Mouse (Mus musculus): ENCODE results near the gene Adra2b. TPM values are rescaled to one million over a fixed set of nuclear protein-coding genes. Genes with fewer than 3 reads are reported as not detected.

Gene Adra2b
- total and polyA plus RNA-seq, 3 experiments, result 0.73 to 1.1 (median 1.0) TPM

DNA sequence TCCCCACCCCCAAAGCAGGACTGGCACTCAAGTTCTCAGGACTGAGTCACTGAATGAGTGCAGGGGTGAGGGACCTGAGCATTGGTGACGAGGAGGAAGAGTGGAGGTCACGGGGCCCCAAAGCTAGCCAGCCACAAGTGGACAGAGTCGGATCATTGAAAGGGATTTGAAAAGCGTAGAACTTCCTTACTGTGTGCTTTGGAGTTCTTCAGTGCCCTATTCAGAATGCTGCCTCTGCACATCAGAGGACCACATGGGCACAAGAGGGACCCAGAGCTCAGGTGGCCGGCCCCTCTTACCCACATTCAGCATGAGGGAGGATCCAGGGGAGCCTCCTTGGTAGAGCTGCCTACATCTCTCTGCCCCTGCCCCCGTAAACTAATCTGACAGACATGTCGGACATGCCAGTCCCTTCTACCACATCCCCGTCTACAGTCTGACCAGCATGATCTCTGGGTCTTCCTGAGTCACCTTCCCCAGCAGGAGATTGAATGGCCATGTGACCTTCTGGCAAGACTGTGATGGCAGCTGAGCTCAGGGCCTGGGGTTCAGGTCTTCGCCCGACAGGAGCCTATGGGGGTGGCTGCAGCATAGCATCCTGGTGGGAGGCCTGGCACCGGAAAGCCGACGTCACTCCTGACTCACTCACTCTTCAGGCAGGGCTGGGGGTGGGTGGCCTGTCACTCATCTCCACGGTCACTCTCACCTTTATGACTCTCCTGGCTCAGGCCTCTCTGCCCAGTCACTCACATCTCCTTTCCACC is 30.0 kb upstream of the Adra2b start:
- Histone ChIP-seq H3K9ac (ENCODE audit: low read depth, low read length) (no peak overlapping the region), H3K4me1 (ENCODE audit: control insufficient read depth, insufficient read depth, low read length) (peaks cover 2% of the 10 kb centered on the region), H3K36me3 (ENCODE audit: control insufficient read depth, insufficient read depth, low read length) (no peaks in the 10 kb centered on the region), H3K27ac (no peak overlapping the region), H3K4me3 (no peak overlapping the region), H3K79me2 (replicated peaks; ENCODE audit: control insufficient read depth, insufficient read depth, low read length) (no peaks in the 10 kb centered on the region), H3K27me3 (ENCODE audit: control insufficient read depth, insufficient read depth, low read length) (no peaks in the 10 kb centered on the region)
- no peak for DNase-seq
- intact Hi-C loops (cut with DNase I), result no loop called here
- TF ChIP-seq CTCF (IDR thresholded peaks at IDR 0.05), result no peak
- TF ChIP-seq POLR2A (IDR thresholded peaks at IDR 0.05; ENCODE audit: insufficient read depth, low read depth, low read length), result no peak
- no peak for TF ChIP-seq EP300 (IDR thresholded peaks at IDR 0.05; ENCODE audit: insufficient read depth, low read depth, low read length)
- WGBS, result 78% methylated on average over 14 of the region's 14 CpGs

DNA sequence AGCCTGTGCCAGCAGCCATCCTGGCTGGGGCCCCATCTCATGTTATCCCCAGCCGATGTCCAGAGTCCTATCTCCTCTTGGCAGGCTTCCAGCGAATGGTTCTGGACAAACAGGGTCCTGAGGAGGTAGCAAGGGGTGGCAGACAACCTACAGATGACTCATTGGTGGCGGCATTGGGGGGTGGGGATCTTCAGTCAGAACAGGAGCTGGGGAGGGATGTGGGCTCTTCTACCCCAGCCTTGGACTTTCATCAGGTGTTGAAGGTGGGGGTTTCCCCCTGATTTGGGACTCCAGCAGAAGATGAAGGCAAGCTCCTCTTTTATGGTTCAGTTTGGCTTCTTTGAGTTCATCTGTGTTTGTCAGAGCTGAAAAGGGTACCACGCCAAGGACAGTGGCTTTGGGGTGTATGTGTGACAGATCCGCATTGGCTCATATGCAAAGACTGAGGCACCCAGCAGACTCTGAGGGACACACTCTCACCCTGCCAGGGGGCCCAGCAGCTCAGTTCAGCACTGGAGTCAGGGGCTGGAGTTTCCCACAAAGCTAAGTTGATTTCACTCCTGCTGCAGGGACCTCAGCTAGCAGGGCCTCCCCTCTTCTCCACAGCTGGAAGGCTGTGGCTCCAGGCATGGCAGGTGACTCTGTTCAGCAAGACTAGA is 28.9 kb upstream of the Adra2b start:
- no peaks in the 10 kb centered on the region for H3K27me3 ChIP-seq (ENCODE audit: control insufficient read depth, insufficient read depth, low read length)
- H3K4me1 ChIP-seq (ENCODE audit: control insufficient read depth, insufficient read depth, low read length), result no peaks in the 10 kb centered on the region; the same call in 1 of the 2 replicates
- H3K27ac ChIP-seq, result no peak overlapping the region
- H3K9ac ChIP-seq (ENCODE audit: low read depth, low read length), result no peak overlapping the region
- WGBS, result 65% methylated on average over 5 of the region's 5 CpGs
- H3K4me3 ChIP-seq, result no peak overlapping the region
- intact Hi-C loops (cut with DNase I), result no loop called here
- TF ChIP-seq POLR2A (IDR thresholded peaks at IDR 0.05; ENCODE audit: insufficient read depth, low read depth, low read length), result no peak
- no peak for TF ChIP-seq EP300 (IDR thresholded peaks at IDR 0.05; ENCODE audit: insufficient read depth, low read depth, low read length)
- TF ChIP-seq CTCF (IDR thresholded peaks at IDR 0.05), result no peak
- no peak for DNase-seq
- no peaks in the 10 kb centered on the region for H3K36me3 ChIP-seq (ENCODE audit: control insufficient read depth, insufficient read depth, low read length)
- H3K79me2 ChIP-seq (replicated peaks; ENCODE audit: control insufficient read depth, insufficient read depth, low read length), result no peaks in the 10 kb centered on the region

GRCm38 (mm10) chr2:127335078-127335541 is 27.9 kb upstream of the Adra2b start:
- Histone ChIP-seq H3K27ac (no peak overlapping the region), H3K4me3 (no peak overlapping the region), H3K27me3 (ENCODE audit: control insufficient read depth, insufficient read depth, low read length) (no peaks in the 10 kb centered on the region), H3K79me2 (replicated peaks; ENCODE audit: control insufficient read depth, insufficient read depth, low read length) (no peaks in the 10 kb centered on the region), H3K36me3 (ENCODE audit: control insufficient read depth, insufficient read depth, low read length) (no peaks in the 10 kb centered on the region), H3K9ac (ENCODE audit: low read depth, low read length) (no peak overlapping the region), H3K4me1 (ENCODE audit: control insufficient read depth, insufficient read depth, low read length) (no peaks in the 10 kb centered on the region; the same call in 1 of the 2 replicates)
- TF ChIP-seq EP300 (IDR thresholded peaks at IDR 0.05; ENCODE audit: insufficient read depth, low read depth, low read length), result no peak
- DNase-seq, result peak in 1 of 2 experiments; percentile 63
- intact Hi-C loops (cut with DNase I), result loop anchor here (5.0 kb wide), 1 partner anchor 88 kb away; the partner anchor contains the start of genes Ciao1 and Tmem127
- 52% methylated on average over 11 of the region's 11 CpGs for WGBS

DNA sequence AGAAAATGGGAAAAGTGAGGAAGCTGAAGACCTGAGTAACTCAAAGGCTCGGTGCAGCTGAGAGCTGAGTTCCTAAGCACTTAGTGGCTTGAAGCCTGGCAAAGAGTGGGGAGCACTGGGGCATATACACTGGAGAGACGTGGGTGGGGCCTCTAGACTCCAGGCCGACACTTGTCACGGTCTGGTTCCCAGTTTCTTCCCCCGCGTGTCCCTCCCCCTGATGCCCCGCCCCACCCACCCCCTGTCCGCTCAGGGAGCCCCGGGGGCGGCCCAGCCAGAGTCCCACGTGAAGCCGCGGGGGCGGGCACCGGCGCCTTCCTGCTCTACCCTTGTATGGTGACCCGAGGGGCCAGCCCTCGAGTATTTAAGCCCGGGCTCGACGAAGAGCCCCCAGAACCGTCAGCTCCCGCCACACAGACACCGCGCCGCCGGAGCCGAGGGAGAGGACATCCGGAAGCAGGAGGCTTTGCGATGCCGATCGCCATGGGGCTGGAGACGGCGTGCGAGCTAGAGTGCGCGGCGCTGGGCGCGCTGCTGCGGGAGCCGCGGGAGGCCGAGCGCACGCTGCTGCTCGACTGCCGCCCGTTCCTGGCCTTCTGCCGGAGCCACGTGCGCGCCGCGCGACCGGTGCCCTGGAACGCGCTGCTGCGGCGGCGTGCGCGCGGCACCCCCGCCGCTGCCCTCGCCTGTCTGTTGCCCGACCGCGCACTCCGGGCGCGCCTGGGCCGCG is 27.1 kb upstream of the Adra2b start, which contains the start of gene Dusp2:
Dusp2 (plus strand) TSS at position 393 of the 730 bp plus-strand sequence.
- Histone ChIP-seq H3K36me3 (ENCODE audit: control insufficient read depth, insufficient read depth, low read length) (no peaks in the 10 kb centered on the region), H3K27me3 (ENCODE audit: control insufficient read depth, insufficient read depth, low read length) (no peaks in the 10 kb centered on the region), H3K79me2 (replicated peaks; ENCODE audit: control insufficient read depth, insufficient read depth, low read length) (no peaks in the 10 kb centered on the region), H3K27ac (peak within 1 kb of the TSS; percentile 28; the same call in 1 of the 2 replicates), H3K4me3 (peak within 1 kb of the TSS; percentile 69), H3K4me1 (ENCODE audit: control insufficient read depth, insufficient read depth, low read length) (no peaks in the 10 kb centered on the region; the same call in 1 of the 2 replicates), H3K9ac (ENCODE audit: low read depth, low read length) (peak within 1 kb of the TSS; percentile 59)
- intact Hi-C loops (cut with DNase I), result loop anchor here (5.0 kb wide), 1 partner anchor 89 kb away; the partner anchor contains the start of genes Ciao1 and Tmem127
- 1% methylated on average over 68 of the region's 76 CpGs for WGBS
- peak; percentile 85 to 91 for DNase-seq
- TF ChIP-seq EP300 (IDR thresholded peaks at IDR 0.05; ENCODE audit: insufficient read depth, low read depth, low read length) (0 out of 2 replicates have a peak, but pooled peaks have one; percentile 8), CTCF (IDR thresholded peaks at IDR 0.05) (no peak), POLR2A (IDR thresholded peaks at IDR 0.05; ENCODE audit: insufficient read depth, low read depth, low read length) (peak; percentile 79)

DNA sequence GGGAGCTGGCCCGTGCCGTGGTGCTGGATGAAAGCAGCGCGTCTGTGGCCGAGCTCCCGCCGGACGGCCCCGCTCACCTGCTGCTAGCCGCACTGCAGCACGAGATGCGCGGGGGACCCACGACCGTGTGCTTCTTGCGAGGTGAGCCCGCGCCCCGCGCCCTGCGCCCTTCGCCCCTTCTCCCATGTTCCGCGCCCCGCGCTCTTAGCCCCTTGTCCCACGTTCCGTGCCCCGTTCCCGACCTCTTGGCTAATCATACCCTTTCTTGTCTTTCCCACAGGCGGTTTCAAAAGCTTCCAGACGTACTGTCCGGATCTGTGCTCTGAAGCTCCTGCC is 26.5 kb upstream of the Adra2b start:
- WGBS, result 3% methylated on average over 33 of the region's 33 CpGs

More for the DNA sequence above, 26.5 kb upstream of the Adra2b start:
- peak overlapping the region; percentile 69 for H3K4me3 ChIP-seq
- TF ChIP-seq POLR2A (IDR thresholded peaks at IDR 0.05; ENCODE audit: insufficient read depth, low read depth, low read length) (no peak), CTCF (IDR thresholded peaks at IDR 0.05) (no peak), EP300 (IDR thresholded peaks at IDR 0.05; ENCODE audit: insufficient read depth, low read depth, low read length) (no peak)
- H3K27me3 ChIP-seq (ENCODE audit: control insufficient read depth, insufficient read depth, low read length), result no peaks in the 10 kb centered on the region
- no peak overlapping the region for H3K27ac ChIP-seq
- peak overlapping the region; percentile 59 for H3K9ac ChIP-seq (ENCODE audit: low read depth, low read length)
- no peaks in the 10 kb centered on the region; the same call in 1 of the 2 replicates for H3K4me1 ChIP-seq (ENCODE audit: control insufficient read depth, insufficient read depth, low read length)
- H3K79me2 ChIP-seq (replicated peaks; ENCODE audit: control insufficient read depth, insufficient read depth, low read length), result no peaks in the 10 kb centered on the region
- intact Hi-C loops (cut with DNase I), result loop anchor here (5.0 kb wide), 1 partner anchor 89 kb away; the partner anchor contains the start of genes Ciao1 and Tmem127
- DNase-seq, result no peak
- H3K36me3 ChIP-seq (ENCODE audit: control insufficient read depth, insufficient read depth, low read length), result no peaks in the 10 kb centered on the region

All from heart, adult 2 months (tissue).